Mouse (Mus musculus) left cerebral cortex, adult 2 months (tissue): ENCODE measurements at regions not wholly inside any gene's neighbourhood (a gene's known extent, or its start where the extent isn't known, plus 50 kb on each side); places are given as distances from the start of the nearest gene placed in this dataset.

Source experiments
- DNase-seq, 2 experiments: peaks; one replicate each; pipeline ENCODE4 v3.0.0; 2021 to 2022; ENCODE audit warnings: low spot score in 2 of 2, mixed read lengths in 1 of 2; ENCODE audit errors: extremely low spot score in 1 of 2
- H3K27ac ChIP-seq: fragments of 200-600 bp; 2 replicates; pipeline ENCODE4 v1.8.1; 2022
- H3K4me3 ChIP-seq: fragments of 200-600 bp; 2 replicates; pipeline ENCODE4 v1.8.1; 2022
- CTCF ChIP-seq: fragments of 200-600 bp; IDR thresholded peaks from 2 replicates; pipeline ENCODE4 v1.8.1; 2022; ENCODE audit warnings: antibody characterized with exemption, mild to moderate bottlenecking, moderate library complexity
- intact Hi-C: fragments of 180-260 bp; cut with DNase I; formaldehyde crosslinking; loops from one replicate; pipeline ENCODE4 v1.15.1; 2025

GRCm38 (mm10) chr4:81222034-81222433, 220.6 kb downstream of the Mpdz start:
- intact Hi-C loops: no loop called here
- TF ChIP-seq CTCF: no peak
- no peak for DNase-seq
- Histone ChIP-seq H3K4me3 (no peak overlapping the region), H3K27ac (no peak overlapping the region)

GRCm38 (mm10) chr4:81222468-81223175, 220.0 kb downstream of the Mpdz start:
- Histone ChIP-seq H3K4me3 (no peak overlapping the region), H3K27ac (no peak overlapping the region)
- no peak for TF ChIP-seq CTCF
- intact Hi-C loops: no loop called here
- no peak for DNase-seq
